Mouse (Mus musculus) hindbrain, embryonic 10.5 days (tissue): ENCODE measurements around the gene Brf1. TPM values are rescaled to one million over a fixed set of nuclear protein-coding genes. Genes with fewer than 3 reads are reported as not detected.
A peak's percentile ranks its signal among the peaks of the same experiment; 100 is the strongest.

Experiments used
- DNase-seq: peaks from one replicate; pipeline ENCODE4 v3.0.0-alpha.2; 2017; ENCODE audit warnings: low spot score
- H3K27ac ChIP-seq: fragments of 300-500 bp; sonication (generic); 2 replicates; pipeline ENCODE4 v1.5.1; 2016; ENCODE audit warnings: mild to moderate bottlenecking, moderate library complexity
- H3K27me3 ChIP-seq: fragments of 300-500 bp; sonication (generic); 2 replicates; pipeline ENCODE4 v1.6.1; 2016; ENCODE audit warnings: mild to moderate bottlenecking; ENCODE audit not compliant: poor library complexity, insufficient read depth, severe bottlenecking
- H3K36me3 ChIP-seq: fragments of 300-500 bp; sonication (generic); 2 replicates; pipeline ENCODE4 v1.6.1; 2016; ENCODE audit warnings: mild to moderate bottlenecking, moderate library complexity
- H3K4me1 ChIP-seq: fragments of 300-500 bp; sonication (generic); replicated peaks from 2 replicates; pipeline ENCODE4 v1.6.1; 2016; ENCODE audit warnings: mild to moderate bottlenecking
- H3K4me3 ChIP-seq: fragments of 300-500 bp; sonication (generic); 2 replicates; pipeline ENCODE4 v1.5.1; 2016; ENCODE audit warnings: mild to moderate bottlenecking, moderate library complexity
- H3K9me3 ChIP-seq: fragments of 300-500 bp; sonication (generic); 2 replicates; pipeline ENCODE4 v1.6.1; 2016; ENCODE audit warnings: mild to moderate bottlenecking, moderate library complexity
- WGBS: fragments of 180-500 bp; shearing (Covaris S2); methylation state at CpG from one replicate; pipeline ENCODE4 v1.1.7; 2016; 5-methylcytosine and 5-hydroxymethylcytosine counted together
- polyA plus RNA-seq: library from polyadenylated mRNA; unstranded; fragments of >200 nt; fragmentation: Nextera tagmentation; extraction: Ambion mirVana; gene quantifications from 2 replicates; pipeline ENCODE4 v1.2.1, GENCODE M21; 2016

Brf1 gene
- polyA plus RNA-seq, 1 experiment from 2014 or later, result 55.4 TPM

DNA sequence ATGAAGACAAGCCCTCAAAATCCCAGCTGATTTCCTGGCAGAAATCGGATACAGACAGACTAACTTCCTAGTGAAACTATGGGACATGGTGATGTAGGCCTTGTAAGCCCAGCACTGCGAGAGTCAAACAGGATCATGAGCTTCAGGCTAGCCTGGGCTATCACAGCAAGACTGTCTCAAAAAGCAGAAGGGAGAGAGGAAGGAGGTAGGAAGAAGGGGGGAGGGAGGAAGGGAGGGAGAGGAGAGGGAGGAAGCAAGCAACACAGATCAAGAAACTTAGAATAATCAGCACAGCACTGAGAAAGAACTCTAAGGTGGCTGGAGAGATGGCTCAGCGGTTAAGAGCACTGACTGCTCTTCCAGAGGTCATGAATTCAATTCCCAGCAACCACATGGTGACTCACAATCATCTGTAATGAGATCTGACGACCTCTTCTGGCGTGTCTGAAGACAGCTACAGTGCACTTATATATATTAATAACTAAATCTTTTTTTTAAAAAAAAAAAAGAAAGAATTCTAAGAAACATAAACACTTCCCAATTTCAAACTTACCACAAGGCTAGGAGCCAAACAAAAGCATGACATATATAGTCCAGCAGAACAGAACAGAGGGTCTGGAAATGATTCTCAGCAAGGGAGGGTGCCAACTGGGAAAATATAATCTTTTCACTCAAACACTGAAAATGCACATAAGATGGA is 9.6 kb downstream of the Brf1 start:
- WGBS, result 89% methylated on average over 5 of the region's 5 CpGs
- DNase-seq, result no peak
- Histone ChIP-seq H3K4me1 (no peaks in the 10 kb centered on the region), H3K36me3 (peaks cover 74% of the 10 kb centered on the region), H3K4me3 (no peak overlapping the region), H3K27me3 (no peaks in the 10 kb centered on the region), H3K9me3 (no peaks in the 10 kb centered on the region), H3K27ac (no peak overlapping the region)

DNA sequence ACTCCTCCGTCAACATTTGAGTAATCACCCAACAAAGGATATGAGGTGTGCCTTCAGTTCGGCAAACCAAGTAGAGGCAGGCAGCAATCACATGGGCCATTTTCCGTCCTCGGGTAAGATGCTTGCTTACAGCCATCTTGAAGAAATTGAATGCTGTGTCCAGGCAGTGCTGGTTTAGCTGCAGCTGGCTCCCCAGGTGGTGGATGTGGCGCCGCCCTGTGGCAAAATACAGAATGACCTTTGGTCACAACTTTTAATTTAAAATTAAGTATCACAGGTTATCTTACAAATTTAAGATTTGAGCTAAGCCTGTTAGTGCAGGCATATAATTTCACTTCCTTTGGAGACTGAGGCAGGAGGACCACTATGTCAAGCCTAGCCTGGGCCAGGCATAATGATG is 12.6 kb downstream of the Brf1 start:
- 75% methylated on average over 6 of the region's 6 CpGs for WGBS
- H3K4me3 ChIP-seq, result no peak overlapping the region
- H3K9me3 ChIP-seq, result no peaks in the 10 kb centered on the region
- H3K27me3 ChIP-seq, result no peaks in the 10 kb centered on the region
- peaks cover 87% of the 10 kb centered on the region for H3K36me3 ChIP-seq
- DNase-seq, result peak; percentile 14
- no peak overlapping the region for H3K27ac ChIP-seq
- no peaks in the 10 kb centered on the region for H3K4me1 ChIP-seq

DNA sequence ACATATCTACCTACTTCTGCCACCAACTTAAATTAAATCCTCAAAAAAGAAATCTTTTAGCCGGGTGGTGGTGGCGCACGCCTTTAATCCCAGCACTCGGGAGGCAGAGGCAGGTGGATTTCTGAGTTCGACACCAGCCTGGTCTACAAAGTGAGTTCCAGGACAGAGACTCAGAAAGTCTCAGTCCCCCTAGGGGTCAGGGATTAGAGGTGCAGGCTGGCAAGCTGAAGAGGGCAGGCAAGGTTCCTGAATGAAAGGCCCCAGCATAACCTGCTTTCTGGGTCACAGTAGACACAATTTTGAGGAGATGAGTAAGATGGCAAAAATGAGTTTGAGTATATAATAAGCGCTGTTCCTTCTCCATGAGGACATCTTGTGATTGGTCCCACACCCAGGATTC is 15.2 kb downstream of the Brf1 start:
- no peak for DNase-seq
- H3K4me3 ChIP-seq, result no peak overlapping the region
- H3K9me3 ChIP-seq, result no peaks in the 10 kb centered on the region
- no peak overlapping the region for H3K27ac ChIP-seq
- H3K27me3 ChIP-seq, result no peaks in the 10 kb centered on the region
- no peaks in the 10 kb centered on the region for H3K4me1 ChIP-seq
- WGBS, result 93% methylated on average over 6 of the region's 6 CpGs
- H3K36me3 ChIP-seq, result peaks cover 88% of the 10 kb centered on the region

DNA sequence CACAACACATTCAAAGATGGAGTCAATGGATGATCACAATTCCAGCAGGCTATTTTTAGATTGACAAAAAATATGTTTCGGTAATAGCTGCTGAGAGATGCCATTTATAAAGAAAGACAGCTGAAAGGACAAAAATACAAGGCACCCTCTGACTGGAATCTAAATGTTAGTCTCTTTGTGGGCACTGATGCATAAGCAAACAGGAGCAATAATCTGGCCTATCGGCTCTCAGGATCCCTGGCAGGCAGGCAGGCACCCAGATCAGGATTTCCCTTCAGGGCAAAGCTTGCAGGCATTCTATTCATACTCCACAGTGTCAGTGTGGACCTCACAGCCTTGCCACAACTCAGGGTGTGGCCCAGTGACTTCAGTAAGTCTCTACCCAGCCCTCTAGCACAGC is 18.5 kb downstream of the Brf1 start:
- DNase-seq, result no peak
- peaks cover 95% of the 10 kb centered on the region for H3K36me3 ChIP-seq
- 92% methylated on average over 2 of the region's 2 CpGs for WGBS

DNA sequence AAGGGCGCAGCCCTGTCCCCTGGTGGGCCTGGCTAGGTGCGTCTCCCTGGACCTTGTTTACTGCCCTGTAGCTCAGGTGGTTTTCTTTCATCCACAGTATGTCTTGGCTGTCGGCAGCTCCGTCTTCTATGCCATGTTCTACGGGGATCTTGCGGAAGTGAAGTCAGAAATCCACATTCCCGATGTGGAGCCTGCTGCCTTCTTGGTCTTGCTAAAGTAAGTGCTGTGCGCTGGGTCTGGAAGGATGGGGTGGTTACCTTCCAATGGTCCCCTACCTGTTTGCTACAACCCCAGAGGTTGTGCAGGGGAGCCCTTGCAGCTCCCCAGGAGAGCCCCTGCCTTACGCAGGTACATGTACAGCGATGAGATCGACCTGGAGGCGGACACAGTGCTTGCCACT is 23.3 kb downstream of the Brf1 start:
- no peaks in the 10 kb centered on the region for H3K27me3 ChIP-seq
- peaks cover 28% of the 10 kb centered on the region for H3K4me1 ChIP-seq
- no peaks in the 10 kb centered on the region for H3K9me3 ChIP-seq
- peaks cover 80% of the 10 kb centered on the region for H3K36me3 ChIP-seq
- 47% methylated on average over 12 of the region's 12 CpGs for WGBS
- H3K27ac ChIP-seq, result peak overlapping the region; percentile 93
- DNase-seq, result no peak
- H3K4me3 ChIP-seq, result peak overlapping the region; percentile 78

More for the DNA sequence above, 18.5 kb downstream of the Brf1 start:
- Histone ChIP-seq H3K9me3 (no peaks in the 10 kb centered on the region), H3K4me1 (peaks cover 13% of the 10 kb centered on the region), H3K27ac (no peak overlapping the region), H3K4me3 (no peak overlapping the region), H3K27me3 (no peaks in the 10 kb centered on the region)

DNA sequence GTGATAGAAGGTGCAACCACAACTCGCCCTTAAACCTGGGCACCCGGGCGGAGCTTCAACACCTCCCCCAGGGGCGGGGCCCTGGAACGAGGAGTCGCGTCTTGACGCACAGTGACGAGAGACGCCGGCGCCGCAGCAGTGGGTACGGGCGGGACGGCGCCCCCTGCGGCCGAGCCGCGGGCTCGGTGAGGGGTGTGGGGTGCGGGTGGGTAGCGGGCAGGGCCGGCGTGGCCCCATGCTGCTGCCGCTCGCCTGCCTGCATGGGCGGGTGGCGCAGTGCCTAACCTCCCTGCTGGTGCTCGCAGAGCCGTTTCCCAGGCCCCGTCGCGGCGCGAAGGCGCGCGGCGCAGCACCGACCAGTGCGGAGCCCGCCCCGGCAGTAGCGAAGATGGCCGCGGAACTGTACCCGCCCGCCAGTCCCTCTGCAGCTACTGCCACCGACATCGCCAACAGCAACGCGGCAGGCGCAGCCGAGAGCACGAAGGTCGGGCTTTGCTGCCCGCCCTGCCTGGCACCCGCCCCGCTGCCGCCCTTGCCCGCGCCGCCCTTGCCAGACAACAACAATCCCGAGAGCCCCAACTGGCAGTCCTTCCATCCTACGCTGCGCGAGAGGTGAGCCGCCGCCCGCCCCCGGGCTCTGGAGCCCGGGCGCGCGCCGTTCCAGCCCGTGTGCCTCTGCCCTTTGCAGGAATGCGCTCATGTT is 24.0 kb downstream of the Brf1 start, which contains the start of gene Btbd6:
Btbd6 (plus strand) TSS at position 112 of the 703 bp plus-strand sequence.
- peaks cover 80% of the 10 kb centered on the region for H3K36me3 ChIP-seq

DNA sequence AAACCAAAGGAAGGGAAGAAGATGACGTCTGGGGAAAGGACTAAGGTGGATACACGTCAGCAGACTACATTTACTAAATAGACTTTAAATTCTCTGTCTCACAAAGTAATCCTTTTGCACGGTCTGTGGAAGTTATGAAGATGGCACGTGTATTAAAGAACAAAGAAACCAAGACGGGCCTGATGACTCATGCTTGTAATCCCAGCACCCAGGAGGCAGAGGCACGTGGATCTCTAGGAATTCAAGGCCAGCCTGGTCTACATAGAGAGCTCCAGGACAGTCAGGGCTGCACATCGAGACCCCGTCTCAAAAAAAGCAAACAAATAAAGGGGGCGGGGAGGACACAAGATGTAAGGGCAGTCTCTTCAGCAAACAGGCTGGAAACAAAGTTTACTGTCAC is 25.8 kb downstream of the Brf1 start:
- no peak overlapping the region for H3K4me3 ChIP-seq
- DNase-seq, result no peak
- H3K27me3 ChIP-seq, result no peaks in the 10 kb centered on the region
- H3K36me3 ChIP-seq, result peaks cover 80% of the 10 kb centered on the region
- no peaks in the 10 kb centered on the region for H3K9me3 ChIP-seq
- H3K27ac ChIP-seq, result no peak overlapping the region
- H3K4me1 ChIP-seq, result peaks cover 28% of the 10 kb centered on the region
- WGBS, result 92% methylated on average over 9 of the region's 9 CpGs

More for the DNA sequence above, 24.0 kb downstream of the Brf1 start, which contains the start of gene Btbd6:
- Histone ChIP-seq H3K9me3 (no peaks in the 10 kb centered on the region), H3K27ac (peak within 1 kb of the TSS; percentile 93), H3K4me1 (peaks cover 28% of the 10 kb centered on the region), H3K4me3 (peak within 1 kb of the TSS; percentile 78), H3K27me3 (no peaks in the 10 kb centered on the region)
- peak; percentile 82 for DNase-seq
- WGBS, result under 1% methylated on average over 80 of the region's 80 CpGs

DNA sequence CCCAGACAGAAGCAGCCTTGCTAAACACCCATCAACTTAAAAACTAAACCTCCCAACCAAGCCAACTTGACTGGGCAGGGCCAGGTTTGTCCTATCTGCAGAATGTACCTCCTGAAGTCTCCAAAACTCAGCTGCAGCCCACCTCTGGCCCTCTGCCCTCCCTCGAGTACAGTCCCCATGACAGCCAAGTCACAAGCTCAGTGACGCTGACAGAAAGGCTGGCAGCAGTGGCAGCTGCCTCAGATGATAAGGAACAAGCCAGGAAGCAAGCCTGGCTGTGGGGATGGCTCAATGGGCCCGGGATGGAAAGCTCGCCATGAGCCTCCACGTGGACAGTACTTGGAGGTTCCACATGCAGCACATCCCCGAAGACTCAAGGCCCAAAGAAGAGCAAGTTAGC is 30.9 kb downstream of the Brf1 start:
- H3K27ac ChIP-seq, result no peak overlapping the region
- no peaks in the 10 kb centered on the region for H3K4me1 ChIP-seq
- DNase-seq, result no peak
- H3K36me3 ChIP-seq, result peaks cover 100% of the 10 kb centered on the region
- H3K27me3 ChIP-seq, result no peaks in the 10 kb centered on the region
- WGBS, result 87% methylated on average over 6 of the region's 6 CpGs
- H3K4me3 ChIP-seq, result no peak overlapping the region
- no peaks in the 10 kb centered on the region for H3K9me3 ChIP-seq

DNA sequence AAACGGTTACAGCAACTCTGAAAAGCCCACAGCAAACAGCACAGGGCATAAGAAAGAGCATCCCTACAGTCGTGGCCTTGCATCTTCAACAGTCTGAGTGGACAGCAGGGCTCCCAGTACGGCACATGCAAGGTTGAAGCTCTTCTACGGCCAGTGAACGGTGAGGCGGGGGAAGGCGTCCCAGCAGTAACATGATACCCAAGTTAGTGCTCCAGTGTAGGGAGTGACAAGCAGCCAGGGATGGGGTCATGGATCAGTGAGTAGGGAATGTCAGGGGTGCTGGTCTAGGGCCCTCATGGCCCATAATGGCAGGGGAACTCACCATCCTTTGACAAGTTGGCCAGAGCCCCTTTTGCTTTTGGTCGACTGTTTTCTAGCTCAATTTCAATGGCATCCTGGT is 31.6 kb downstream of the Brf1 start:
- peaks cover 100% of the 10 kb centered on the region for H3K36me3 ChIP-seq
- no peak for DNase-seq
- WGBS, result 63% methylated on average over 8 of the region's 8 CpGs

DNA sequence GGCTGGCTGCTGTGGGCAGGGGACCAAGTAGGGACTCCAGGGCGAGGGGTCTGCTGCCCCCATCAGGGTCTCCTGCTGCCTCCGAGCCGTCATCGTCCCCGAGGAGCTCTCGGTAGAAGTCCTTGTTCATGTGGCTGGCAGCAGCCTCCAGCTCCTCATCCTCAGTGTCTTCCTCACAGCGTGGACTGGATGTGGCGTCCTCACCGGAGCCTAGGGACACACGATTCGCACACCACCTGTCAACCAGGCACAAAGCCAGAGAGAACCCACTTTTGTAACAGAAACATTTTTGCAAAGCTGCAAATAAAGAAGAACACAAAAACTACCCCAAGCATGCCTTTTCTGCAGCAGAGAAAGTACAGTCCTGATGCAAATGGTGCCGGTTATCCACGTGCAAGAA is 34.7 kb downstream of the Brf1 start:
- DNase-seq, result no peak
- Histone ChIP-seq H3K27me3 (no peaks in the 10 kb centered on the region), H3K27ac (no peak overlapping the region), H3K36me3 (peaks cover 100% of the 10 kb centered on the region), H3K4me1 (0 out of 2 replicates have a peak, but pooled peaks cover 4% of the 10 kb centered on the region), H3K9me3 (no peaks in the 10 kb centered on the region), H3K4me3 (no peak overlapping the region)
- 91% methylated on average over 13 of the region's 13 CpGs for WGBS

More for the DNA sequence above, 31.6 kb downstream of the Brf1 start:
- no peaks in the 10 kb centered on the region for H3K4me1 ChIP-seq
- H3K4me3 ChIP-seq, result no peak overlapping the region
- H3K9me3 ChIP-seq, result no peaks in the 10 kb centered on the region
- no peaks in the 10 kb centered on the region for H3K27me3 ChIP-seq
- H3K27ac ChIP-seq, result no peak overlapping the region

DNA sequence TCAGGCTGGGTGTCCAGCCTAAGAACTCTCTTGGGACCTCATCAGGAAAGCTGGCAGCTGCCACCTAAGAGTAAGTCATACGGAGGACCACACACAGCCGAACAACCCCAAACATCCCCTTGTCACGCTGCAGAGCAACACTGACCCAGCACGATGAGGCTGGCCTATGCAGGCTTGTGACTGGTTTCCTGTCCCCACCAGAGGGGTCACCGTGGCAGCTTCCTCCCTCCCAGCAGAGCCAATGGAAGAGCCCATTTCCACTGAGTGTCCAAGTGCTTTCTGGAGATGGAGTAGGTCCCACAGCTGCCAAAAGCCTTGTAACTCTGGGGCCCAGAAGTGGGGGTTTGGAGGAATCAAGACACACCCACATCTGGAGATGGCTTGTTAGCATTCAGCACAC is 38.6 kb downstream of the Brf1 start:
- Histone ChIP-seq H3K4me1 (0 out of 2 replicates have a peak, but pooled peaks cover 4% of the 10 kb centered on the region), H3K27me3 (no peaks in the 10 kb centered on the region), H3K27ac (no peak overlapping the region), H3K4me3 (no peak overlapping the region), H3K36me3 (peaks cover 98% of the 10 kb centered on the region), H3K9me3 (no peaks in the 10 kb centered on the region)
- no peak for DNase-seq
- WGBS, result 82% methylated on average over 5 of the region's 5 CpGs

DNA sequence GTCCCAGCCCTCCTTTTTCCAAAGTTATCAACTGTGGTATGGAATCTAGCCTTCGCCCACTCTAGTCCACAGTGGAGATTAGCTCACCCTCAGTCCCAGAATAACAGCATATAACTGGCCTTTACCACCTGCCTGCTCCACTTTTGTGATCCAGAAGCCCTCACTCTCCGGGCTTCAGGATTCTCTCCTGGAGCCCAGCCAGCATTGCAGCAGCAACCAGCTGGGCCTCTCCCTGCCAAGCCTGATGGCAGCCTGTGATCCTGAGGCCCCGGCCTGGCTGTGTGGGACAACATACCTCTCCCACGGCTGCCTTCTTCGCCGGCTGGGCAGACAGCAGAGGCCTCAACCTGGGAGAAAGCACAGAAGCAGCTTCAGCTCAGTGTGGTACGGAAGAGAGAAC is 39.1 kb downstream of the Brf1 start:
- Histone ChIP-seq H3K9me3 (no peaks in the 10 kb centered on the region), H3K27me3 (no peaks in the 10 kb centered on the region), H3K4me3 (no peak overlapping the region), H3K27ac (no peak overlapping the region), H3K36me3 (peaks cover 98% of the 10 kb centered on the region), H3K4me1 (0 out of 2 replicates have a peak, but pooled peaks cover 4% of the 10 kb centered on the region)
- DNase-seq, result no peak
- WGBS, result 92% methylated on average over 7 of the region's 7 CpGs

DNA sequence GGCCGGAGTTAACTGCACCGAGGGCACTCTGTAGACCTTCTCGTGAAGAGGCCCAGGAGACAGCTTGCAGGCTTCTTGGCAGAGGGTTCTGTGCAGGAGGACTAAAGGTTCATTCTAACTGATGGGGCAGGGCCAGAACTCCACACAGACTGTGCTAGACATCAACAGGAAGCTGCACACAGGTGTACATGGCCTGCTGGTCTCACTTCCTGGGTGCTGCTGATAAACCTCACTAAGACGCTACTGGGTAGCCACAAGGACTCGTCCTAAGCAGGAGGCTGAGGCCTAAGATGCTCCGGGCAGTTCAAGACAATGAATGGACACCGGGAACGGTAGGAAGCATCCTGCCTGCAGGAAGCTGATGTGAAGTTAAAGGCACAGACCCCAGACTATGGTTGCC is 41.1 kb downstream of the Brf1 start:
- Histone ChIP-seq H3K36me3 (peaks cover 79% of the 10 kb centered on the region), H3K27ac (no peak overlapping the region), H3K4me1 (0 out of 2 replicates have a peak, but pooled peaks cover 4% of the 10 kb centered on the region), H3K27me3 (no peaks in the 10 kb centered on the region), H3K9me3 (no peaks in the 10 kb centered on the region), H3K4me3 (no peak overlapping the region)
- DNase-seq, result no peak
- WGBS, result 87% methylated on average over 8 of the region's 8 CpGs
